Mouse (Mus musculus): ENCODE results near the gene Xrcc6. TPM values are rescaled to one million over a fixed set of nuclear protein-coding genes. Genes with fewer than 3 reads are reported as not detected.

Xrcc6 gene
- total and polyA plus RNA-seq, 3 experiments, result 18.6 to 24.3 (median 18.9) TPM

- 2% methylated on average over 26 of the region's 26 CpGs for WGBS
- Histone ChIP-seq H3K36me3 (ENCODE audit: control insufficient read depth, insufficient read depth, low read length) (no peaks in the 10 kb centered on the region), H3K27me3 (ENCODE audit: control insufficient read depth, insufficient read depth, low read length) (no peaks in the 10 kb centered on the region), H3K4me3 (peak overlapping the region; percentile 80), H3K27ac (peak overlapping the region; percentile 93; the same call in 1 of the 2 replicates), H3K4me1 (ENCODE audit: control insufficient read depth, insufficient read depth, low read length) (peaks cover 6% of the 10 kb centered on the region), H3K79me2 (replicated peaks; ENCODE audit: control insufficient read depth, insufficient read depth, low read length) (peaks cover 6% of the 10 kb centered on the region; the same call in 1 of the 2 replicates), H3K9ac (ENCODE audit: low read depth, low read length) (peak overlapping the region; percentile 92)
- intact Hi-C loops (cut with DNase I), result no loop called here
- no peak for DNase-seq
- TF ChIP-seq CTCF (IDR thresholded peaks at IDR 0.05), result no peak
- TF ChIP-seq POLR2A (IDR thresholded peaks at IDR 0.05; ENCODE audit: insufficient read depth, low read depth, low read length), result no peak
- no peak for TF ChIP-seq EP300 (IDR thresholded peaks at IDR 0.05; ENCODE audit: insufficient read depth, low read depth, low read length)
These were observed 58.7 kb downstream of the Xrcc6 start for GRCm38 (mm10) chr15:82046246-82046891.

- Histone ChIP-seq H3K36me3 (ENCODE audit: control insufficient read depth, insufficient read depth, low read length) (no peaks in the 10 kb centered on the region), H3K27ac (peak within 1 kb of the TSS; percentile 93), H3K9ac (ENCODE audit: low read depth, low read length) (peak within 1 kb of the TSS; percentile 92), H3K79me2 (replicated peaks; ENCODE audit: control insufficient read depth, insufficient read depth, low read length) (peaks cover 6% of the 10 kb centered on the region; the same call in 1 of the 2 replicates), H3K4me1 (ENCODE audit: control insufficient read depth, insufficient read depth, low read length) (peaks cover 6% of the 10 kb centered on the region), H3K4me3 (peak within 1 kb of the TSS; percentile 80), H3K27me3 (ENCODE audit: control insufficient read depth, insufficient read depth, low read length) (no peaks in the 10 kb centered on the region)
- DNase-seq, result peak; percentile 92 to 94
- TF ChIP-seq EP300 (IDR thresholded peaks at IDR 0.05; ENCODE audit: insufficient read depth, low read depth, low read length) (0 out of 2 replicates have a peak, but pooled peaks have one; percentile 23), CTCF (IDR thresholded peaks at IDR 0.05) (no peak), POLR2A (IDR thresholded peaks at IDR 0.05; ENCODE audit: insufficient read depth, low read depth, low read length) (peak; percentile 90)
- WGBS, result under 1% methylated on average over 74 of the region's 74 CpGs
- intact Hi-C loops (cut with DNase I), result no loop called here
These were observed 59.6 kb downstream of the Xrcc6 start, which contains the start of gene Snu13 for GRCm38 (mm10) chr15:82047080-82047883. Snu13 (minus strand) TSS chr15:82047598.

GRCm38 (mm10) chr15:82052544-82052943, 64.9 kb downstream of the Xrcc6 start:
- no peaks in the 10 kb centered on the region for H3K79me2 ChIP-seq (replicated peaks; ENCODE audit: control insufficient read depth, insufficient read depth, low read length)
- H3K9ac ChIP-seq (ENCODE audit: low read depth, low read length), result no peak overlapping the region
- TF ChIP-seq EP300 (IDR thresholded peaks at IDR 0.05; ENCODE audit: insufficient read depth, low read depth, low read length), result no peak
- no peak for TF ChIP-seq CTCF (IDR thresholded peaks at IDR 0.05)
- no peak for TF ChIP-seq POLR2A (IDR thresholded peaks at IDR 0.05; ENCODE audit: insufficient read depth, low read depth, low read length)
- no peak for DNase-seq
- no peak overlapping the region for H3K27ac ChIP-seq
- no peaks in the 10 kb centered on the region for H3K4me1 ChIP-seq (ENCODE audit: control insufficient read depth, insufficient read depth, low read length)
- no peaks in the 10 kb centered on the region for H3K27me3 ChIP-seq (ENCODE audit: control insufficient read depth, insufficient read depth, low read length)
- H3K4me3 ChIP-seq, result no peak overlapping the region
- H3K36me3 ChIP-seq (ENCODE audit: control insufficient read depth, insufficient read depth, low read length), result no peaks in the 10 kb centered on the region
- intact Hi-C loops (cut with DNase I), result no loop called here
- WGBS, result 55% methylated on average over 5 of the region's 5 CpGs

GRCm38 (mm10) chr15:82058719-82059201, 71.1 kb downstream of the Xrcc6 start, which contains the start of gene 4930407I10Rik:
4930407I10Rik (plus strand) TSS chr15:82059151.
- Histone ChIP-seq H3K79me2 (replicated peaks; ENCODE audit: control insufficient read depth, insufficient read depth, low read length) (no peaks in the 10 kb centered on the region), H3K4me1 (ENCODE audit: control insufficient read depth, insufficient read depth, low read length) (no peaks in the 10 kb centered on the region), H3K9ac (ENCODE audit: low read depth, low read length) (no peak within 1 kb of the TSS), H3K4me3 (no peak within 1 kb of the TSS), H3K27me3 (ENCODE audit: control insufficient read depth, insufficient read depth, low read length) (no peaks in the 10 kb centered on the region), H3K36me3 (ENCODE audit: control insufficient read depth, insufficient read depth, low read length) (no peaks in the 10 kb centered on the region), H3K27ac (no peak within 1 kb of the TSS)
- DNase-seq, result no peak
- WGBS, result 79% methylated on average over 1 of the region's 1 CpGs
- intact Hi-C loops (cut with DNase I), result no loop called here
- TF ChIP-seq CTCF (IDR thresholded peaks at IDR 0.05) (no peak), POLR2A (IDR thresholded peaks at IDR 0.05; ENCODE audit: insufficient read depth, low read depth, low read length) (no peak), EP300 (IDR thresholded peaks at IDR 0.05; ENCODE audit: insufficient read depth, low read depth, low read length) (no peak)

- H3K9ac ChIP-seq (ENCODE audit: low read depth, low read length), result no peak overlapping the region
- H3K4me1 ChIP-seq (ENCODE audit: control insufficient read depth, insufficient read depth, low read length), result no peaks in the 10 kb centered on the region
- no peak for TF ChIP-seq CTCF (IDR thresholded peaks at IDR 0.05)
- no peak for TF ChIP-seq POLR2A (IDR thresholded peaks at IDR 0.05; ENCODE audit: insufficient read depth, low read depth, low read length)
- TF ChIP-seq EP300 (IDR thresholded peaks at IDR 0.05; ENCODE audit: insufficient read depth, low read depth, low read length), result no peak
- no peak overlapping the region for H3K4me3 ChIP-seq
- 64% methylated on average over 14 of the region's 14 CpGs for WGBS
- H3K36me3 ChIP-seq (ENCODE audit: control insufficient read depth, insufficient read depth, low read length), result no peaks in the 10 kb centered on the region
- no peaks in the 10 kb centered on the region for H3K79me2 ChIP-seq (replicated peaks; ENCODE audit: control insufficient read depth, insufficient read depth, low read length)
- DNase-seq, result no peak
- H3K27ac ChIP-seq, result no peak overlapping the region
- H3K27me3 ChIP-seq (ENCODE audit: control insufficient read depth, insufficient read depth, low read length), result no peaks in the 10 kb centered on the region
- intact Hi-C loops (cut with DNase I), result loop anchor here (2.0 to 5.0 kb wide), 2 partner anchors 43 to 101 kb away; no protein-coding TSS in a partner anchor
These were observed 76.3 kb downstream of the Xrcc6 start for GRCm38 (mm10) chr15:82063909-82064308.

All from heart, adult 2 months (tissue).